Mouse (Mus musculus): ENCODE measurements at regions not wholly inside any gene's neighbourhood (a gene's known extent, or its start where the extent isn't known, plus 50 kb on each side); places are given as distances from the start of the nearest gene placed in this dataset.

GRCm38 (mm10) chr2:133113642-133114041, 167.9 kb upstream of the Fermt1 start:
- TF ChIP-seq CTCF (conservative IDR thresholded peaks at IDR 0.05; ENCODE audit: low read length) (peak; percentile 84), NANOG (IDR thresholded peaks at IDR 0.05; ENCODE audit: borderline replicate concordance, low read length) (no peak)

Measured in E14TG2a.4 (cell line).